22 mouse cellular contexts compared by ENCODE assay signal in the genomic region with DNA sequence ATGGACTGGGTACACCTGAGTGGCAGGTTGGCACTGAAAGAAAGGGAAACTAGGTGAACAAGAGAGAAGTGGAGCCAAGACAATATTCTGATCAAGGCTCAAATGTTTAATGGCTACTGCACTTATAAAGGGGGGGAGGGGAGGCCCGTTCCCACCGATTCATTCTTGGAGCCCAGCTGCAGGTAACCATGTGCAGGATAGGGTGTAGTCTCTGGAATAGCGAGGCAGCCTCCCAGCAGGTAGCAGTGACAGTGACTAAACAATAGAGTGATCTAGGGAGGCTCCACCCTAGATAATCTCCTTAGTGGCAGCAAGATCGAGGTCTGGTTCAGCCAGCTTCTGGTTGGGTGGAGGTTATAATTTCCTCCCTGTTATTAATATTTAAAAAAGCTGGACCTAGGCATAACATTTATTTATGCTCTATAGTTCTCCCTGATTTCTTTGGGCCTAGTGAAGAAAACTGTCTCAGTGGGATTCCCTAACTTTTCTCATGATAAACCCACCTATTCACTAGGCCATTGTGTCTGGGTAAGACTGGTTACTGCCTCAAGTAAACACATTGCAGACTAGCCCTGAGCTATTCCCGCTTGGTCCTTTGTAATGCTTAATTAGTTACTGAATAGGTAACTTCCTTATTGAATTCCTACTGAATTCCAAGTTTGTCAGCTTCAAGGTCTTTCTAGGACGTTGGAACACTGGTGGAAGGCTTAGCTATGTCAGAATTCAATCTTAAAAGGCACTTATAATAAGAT.
"Had no signal": no experiment of that assay in that cellular context is flagged by ENCODE, and none has a peak within 500 bp of the region (broad histone marks: within the 10 kb centered on the region; RNA-seq: fewer than 3 reads in every experiment).

No protein-coding gene starts in this region.

- H3K36me3 ChIP-seq: heart, embryonic 13.5 days; heart, embryonic 15.5 days; hindbrain, embryonic 13.5 days; hindbrain, embryonic 15.5 days; limb, embryonic 10.5 days; limb, embryonic 12.5 days; liver, embryonic 13.5 days had no signal

- H3K9ac ChIP-seq: heart, embryonic 13.5 days; heart, embryonic 15.5 days; hindbrain, embryonic 13.5 days; hindbrain, embryonic 15.5 days; limb, embryonic 12.5 days; liver, embryonic 13.5 days had no signal

- H3K27ac ChIP-seq: gastrocnemius, adult 2 months; heart, adult 2 months; heart, embryonic 13.5 days; heart, embryonic 15.5 days; hindbrain, embryonic 13.5 days; hindbrain, embryonic 15.5 days; hindbrain, postnatal 0 days; left cerebral cortex, adult 2 months; limb, embryonic 10.5 days; limb, embryonic 12.5 days; liver, embryonic 13.5 days had no signal

- H3K4me3 ChIP-seq: gastrocnemius, adult 2 months; heart, adult 2 months; heart, embryonic 13.5 days; heart, embryonic 15.5 days; hindbrain, embryonic 13.5 days; hindbrain, embryonic 15.5 days; left cerebral cortex, adult 2 months; limb, embryonic 10.5 days; limb, embryonic 12.5 days; liver, embryonic 13.5 days had no signal

- H3K9me3 ChIP-seq: heart, embryonic 13.5 days; heart, embryonic 15.5 days; hindbrain, embryonic 13.5 days; hindbrain, embryonic 15.5 days; limb, embryonic 10.5 days; limb, embryonic 12.5 days; liver, embryonic 13.5 days had no signal

- DNase-seq: gastrocnemius, adult 2 months; gastrocnemius, postnatal 14 days; gastrocnemius, postnatal 36 days; heart, adult 11 months; heart, adult 2 months; heart, postnatal 14 days; heart, postnatal 36 days; kidney, adult 11 months; kidney, adult 2 months; kidney, postnatal 10 days; kidney, postnatal 36 days; layer of hippocampus, adult 9-11 months; liver; liver, embryonic 13.5 days had no signal

- H3K4me1 ChIP-seq: heart, embryonic 13.5 days; heart, embryonic 15.5 days; hindbrain, embryonic 13.5 days; hindbrain, embryonic 15.5 days; limb, embryonic 10.5 days; limb, embryonic 12.5 days; liver, embryonic 13.5 days had no signal

- H3K27me3 ChIP-seq: heart, embryonic 13.5 days; heart, embryonic 15.5 days; hindbrain, embryonic 13.5 days; hindbrain, embryonic 15.5 days; limb, embryonic 12.5 days; liver, embryonic 13.5 days had no signal
